Mouse (Mus musculus): ENCODE measurements at regions not wholly inside any gene's neighbourhood (a gene's known extent, or its start where the extent isn't known, plus 50 kb on each side); places are given as distances from the start of the nearest gene placed in this dataset.

- TF ChIP-seq POLR2A (IDR thresholded peaks at IDR 0.05; ENCODE audit: insufficient read length, low read depth), result no peak
- TF ChIP-seq TCF12 (IDR thresholded peaks at IDR 0.05; ENCODE audit: insufficient read depth, poor library complexity, severe bottlenecking), result no peak
- TF ChIP-seq MAX (IDR thresholded peaks at IDR 0.05; ENCODE audit: low read depth), result no peak
- no peak for TF ChIP-seq POLR2AphosphoS2 (IDR thresholded peaks at IDR 0.05; ENCODE audit: insufficient read length, low read depth)
- TF ChIP-seq USF1 (IDR thresholded peaks at IDR 0.05; ENCODE audit: low read depth), result no peak
- TF ChIP-seq REST (IDR thresholded peaks at IDR 0.05; ENCODE audit: insufficient read depth, insufficient read length), result no peak
- TF ChIP-seq MYOG (IDR thresholded peaks at IDR 0.05; ENCODE audit: control insufficient read depth in 1 of 3, insufficient read depth in 1 of 3, insufficient read length in 2 of 3, low read depth in 2 of 3), result no peak
- no peak for TF ChIP-seq E2F4 (IDR thresholded peaks at IDR 0.05; ENCODE audit: insufficient read depth)
- TF ChIP-seq CEBPB (IDR thresholded peaks at IDR 0.05; ENCODE audit: insufficient read depth, poor library complexity, severe bottlenecking), result no peak
- TF ChIP-seq MYOD1 (IDR thresholded peaks at IDR 0.05; ENCODE audit: control insufficient read depth in 1 of 3, insufficient read length in 2 of 3, low read depth in 2 of 3), result no peak
Observed at GRCm38 (mm10) chr6:107052180-107052579, 252.3 kb upstream of the Crbn start.

All from myocyte (in vitro differentiated cells).